Mouse (Mus musculus): ENCODE measurements around the gene Plagl1. TPM values are rescaled to one million over a fixed set of nuclear protein-coding genes. Genes with fewer than 3 reads are reported as not detected.

Gene Plagl1
- polyA plus RNA-seq, 1 experiment from 2014 or later, result 125 TPM

DNA sequence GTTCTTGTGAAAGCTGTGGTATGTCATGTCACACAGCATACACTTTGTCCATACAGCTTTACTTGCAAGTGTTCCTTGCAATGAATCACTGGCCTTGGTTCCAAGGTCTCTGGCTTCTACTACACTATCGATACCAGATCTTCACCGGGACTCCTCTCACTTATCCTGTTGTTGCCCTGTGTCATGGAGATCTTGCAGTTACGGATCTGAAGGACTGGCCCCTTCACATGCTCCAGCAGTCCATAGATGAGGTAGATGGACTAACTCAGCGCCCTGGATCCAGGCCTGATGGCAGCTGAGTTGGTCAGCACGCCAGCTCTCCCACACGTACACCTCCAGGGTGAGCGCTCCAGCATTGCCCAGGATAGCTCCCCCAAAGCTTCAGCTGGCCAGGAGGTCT is 75.0 kb downstream of the Plagl1 start:
- no peaks in the 10 kb centered on the region for H3K27me3 ChIP-seq (ENCODE audit: control insufficient read depth, insufficient read depth, low read length)
- no peak overlapping the region for H3K9ac ChIP-seq (ENCODE audit: low read depth, low read length)
- H3K4me2 ChIP-seq (replicated peaks; ENCODE audit: low read depth, low read length), result no peak overlapping the region
- H3K4me3 ChIP-seq (ENCODE audit: low read length), result no peak overlapping the region
- 94% methylated on average over 7 of the region's 7 CpGs for WGBS
- no peak for ATAC-seq (ENCODE audit: low FRiP score, low TSS enrichment)
- H3K9me3 ChIP-seq (ENCODE audit: control insufficient read depth, low read length), result no peaks in the 10 kb centered on the region
- H3K4me1 ChIP-seq (ENCODE audit: control insufficient read depth, insufficient read depth, low read length), result no peaks in the 10 kb centered on the region
- H3K27ac ChIP-seq (ENCODE audit: low read depth, low read length), result no peak overlapping the region
- H3K36me3 ChIP-seq (ENCODE audit: control insufficient read depth, insufficient read depth, low read length), result no peaks in the 10 kb centered on the region

DNA sequence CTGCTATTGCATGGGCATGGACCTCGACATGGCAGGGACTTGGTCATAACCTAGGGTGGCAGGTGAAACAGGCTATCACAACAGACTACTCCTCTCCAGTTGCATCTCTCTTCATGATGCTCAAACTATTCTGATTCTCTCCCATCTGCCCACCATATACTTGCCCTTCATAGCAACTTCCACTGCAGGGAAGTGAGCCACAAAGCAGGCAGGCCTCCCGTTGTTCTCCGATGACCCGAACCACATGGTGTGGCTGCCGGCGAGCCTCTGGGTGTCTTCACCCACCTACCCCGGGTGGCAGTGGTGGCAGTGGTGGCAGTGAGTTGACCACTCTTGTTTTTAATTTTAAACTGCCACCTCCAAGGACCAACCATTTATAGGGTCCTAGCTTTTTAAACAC is 75.4 kb downstream of the Plagl1 start:
- Histone ChIP-seq H3K9me3 (ENCODE audit: control insufficient read depth, low read length) (no peaks in the 10 kb centered on the region), H3K4me2 (replicated peaks; ENCODE audit: low read depth, low read length) (no peak overlapping the region), H3K9ac (ENCODE audit: low read depth, low read length) (no peak overlapping the region), H3K27me3 (ENCODE audit: control insufficient read depth, insufficient read depth, low read length) (no peaks in the 10 kb centered on the region), H3K27ac (ENCODE audit: low read depth, low read length) (no peak overlapping the region), H3K36me3 (ENCODE audit: control insufficient read depth, insufficient read depth, low read length) (no peaks in the 10 kb centered on the region), H3K4me3 (ENCODE audit: low read length) (no peak overlapping the region), H3K4me1 (ENCODE audit: control insufficient read depth, insufficient read depth, low read length) (no peaks in the 10 kb centered on the region)
- 98% methylated on average over 7 of the region's 7 CpGs for WGBS
- no peak for ATAC-seq (ENCODE audit: low FRiP score, low TSS enrichment)

DNA sequence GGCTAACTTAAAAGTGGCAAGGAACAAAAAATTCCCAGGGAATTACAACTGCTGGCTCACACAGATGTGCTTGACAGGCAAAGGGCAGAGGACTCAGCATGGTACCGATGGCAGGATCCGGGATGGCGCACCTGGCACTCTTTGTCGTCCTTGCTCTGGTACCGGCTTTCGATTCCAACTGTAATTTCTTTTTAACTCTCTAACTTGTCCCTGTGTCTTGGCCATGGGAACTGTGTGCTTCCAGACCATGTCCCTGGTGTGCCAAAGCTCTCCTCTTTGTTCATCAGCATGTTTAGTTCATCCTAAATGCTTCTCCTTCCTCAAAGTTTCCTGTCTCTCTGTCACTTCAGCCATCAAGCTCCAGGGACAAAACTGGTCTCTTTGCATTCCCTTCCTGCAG is 77.6 kb downstream of the Plagl1 start:
- Histone ChIP-seq H3K4me3 (ENCODE audit: low read length) (no peak overlapping the region), H3K9me3 (ENCODE audit: control insufficient read depth, low read length) (no peaks in the 10 kb centered on the region), H3K9ac (ENCODE audit: low read depth, low read length) (no peak overlapping the region), H3K27me3 (ENCODE audit: control insufficient read depth, insufficient read depth, low read length) (no peaks in the 10 kb centered on the region), H3K4me1 (ENCODE audit: control insufficient read depth, insufficient read depth, low read length) (no peaks in the 10 kb centered on the region), H3K36me3 (ENCODE audit: control insufficient read depth, insufficient read depth, low read length) (no peaks in the 10 kb centered on the region), H3K27ac (ENCODE audit: low read depth, low read length) (no peak overlapping the region), H3K4me2 (replicated peaks; ENCODE audit: low read depth, low read length) (no peak overlapping the region)
- no peak for ATAC-seq (ENCODE audit: low FRiP score, low TSS enrichment)
- WGBS, result 95% methylated on average over 6 of the region's 6 CpGs

DNA sequence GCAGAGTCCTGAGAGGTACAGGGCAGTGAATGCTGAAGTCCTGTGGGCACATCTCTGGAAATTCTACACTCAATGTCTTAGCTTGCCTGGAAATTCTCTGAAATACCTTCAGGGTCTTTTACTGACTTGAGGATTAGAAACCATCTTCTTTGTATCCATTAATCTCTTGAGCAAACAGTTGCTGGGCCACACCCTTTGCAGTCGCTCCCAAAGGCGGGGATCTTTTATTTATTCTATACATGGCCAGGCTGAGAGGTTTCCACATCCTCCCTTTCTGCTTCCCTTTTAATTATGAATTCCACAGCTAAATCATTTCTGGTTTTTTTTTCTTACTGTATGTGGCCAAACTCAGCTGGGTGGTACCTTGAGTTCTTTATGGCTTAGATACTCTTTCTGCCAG is 80.1 kb downstream of the Plagl1 start:
- Histone ChIP-seq H3K9ac (ENCODE audit: low read depth, low read length) (no peak overlapping the region), H3K27ac (ENCODE audit: low read depth, low read length) (no peak overlapping the region), H3K4me1 (ENCODE audit: control insufficient read depth, insufficient read depth, low read length) (no peaks in the 10 kb centered on the region), H3K4me3 (ENCODE audit: low read length) (no peak overlapping the region), H3K27me3 (ENCODE audit: control insufficient read depth, insufficient read depth, low read length) (no peaks in the 10 kb centered on the region), H3K4me2 (replicated peaks; ENCODE audit: low read depth, low read length) (no peak overlapping the region), H3K36me3 (ENCODE audit: control insufficient read depth, insufficient read depth, low read length) (no peaks in the 10 kb centered on the region), H3K9me3 (ENCODE audit: control insufficient read depth, low read length) (no peaks in the 10 kb centered on the region)
- WGBS, result 78% methylated on average over 2 of the region's 2 CpGs
- ATAC-seq (ENCODE audit: low FRiP score, low TSS enrichment), result no peak

DNA sequence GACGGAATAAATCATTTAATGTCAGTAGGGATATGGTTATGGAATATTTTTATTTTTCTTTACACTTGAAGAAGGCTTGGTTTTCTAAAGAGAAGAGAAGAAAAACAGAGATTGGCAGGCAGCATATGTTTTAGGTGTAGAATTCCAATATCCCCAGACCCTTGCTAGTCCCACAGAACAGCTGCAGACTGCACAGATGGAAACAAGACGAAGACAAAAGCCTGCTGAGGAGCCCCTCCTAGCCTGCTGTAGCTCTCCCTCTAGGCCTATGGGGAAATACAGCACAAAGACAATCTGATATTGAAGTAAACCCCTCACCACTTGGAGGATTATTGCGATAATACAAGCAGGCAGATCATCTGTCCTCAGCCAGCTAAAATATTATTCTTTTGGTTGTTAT is 90.1 kb downstream of the Plagl1 start:
- Histone ChIP-seq H3K4me1 (ENCODE audit: control insufficient read depth, insufficient read depth, low read length) (no peaks in the 10 kb centered on the region), H3K9ac (ENCODE audit: low read depth, low read length) (no peak overlapping the region), H3K27ac (ENCODE audit: low read depth, low read length) (no peak overlapping the region), H3K4me3 (ENCODE audit: low read length) (no peak overlapping the region), H3K36me3 (ENCODE audit: control insufficient read depth, insufficient read depth, low read length) (no peaks in the 10 kb centered on the region), H3K4me2 (replicated peaks; ENCODE audit: low read depth, low read length) (no peak overlapping the region), H3K9me3 (ENCODE audit: control insufficient read depth, low read length) (no peaks in the 10 kb centered on the region), H3K27me3 (ENCODE audit: control insufficient read depth, insufficient read depth, low read length) (no peaks in the 10 kb centered on the region)
- ATAC-seq (ENCODE audit: low FRiP score, low TSS enrichment), result no peak
- 78% methylated on average over 3 of the region's 3 CpGs for WGBS

DNA sequence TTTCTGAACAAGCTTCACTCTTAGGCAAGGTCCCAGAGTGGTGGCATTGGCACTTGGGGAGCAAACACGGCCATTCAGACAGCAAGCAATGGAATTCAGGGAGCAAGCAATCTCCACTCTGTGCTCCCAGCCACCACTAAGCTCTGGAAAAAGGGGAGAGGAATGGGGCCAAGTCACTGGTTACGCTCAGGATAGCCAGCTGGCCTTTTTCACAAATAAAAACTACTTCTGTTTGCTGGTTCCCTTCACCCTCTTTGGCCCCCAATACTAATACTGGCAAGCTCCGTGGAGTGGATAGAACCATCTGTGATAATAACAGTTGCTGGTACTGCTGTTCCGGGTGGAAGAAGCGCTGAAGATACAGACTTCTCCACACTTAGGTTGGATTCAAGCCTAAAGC is 91.0 kb downstream of the Plagl1 start:
- Histone ChIP-seq H3K9ac (ENCODE audit: low read depth, low read length) (no peak overlapping the region), H3K27me3 (ENCODE audit: control insufficient read depth, insufficient read depth, low read length) (no peaks in the 10 kb centered on the region), H3K4me2 (replicated peaks; ENCODE audit: low read depth, low read length) (no peak overlapping the region), H3K4me1 (ENCODE audit: control insufficient read depth, insufficient read depth, low read length) (no peaks in the 10 kb centered on the region), H3K36me3 (ENCODE audit: control insufficient read depth, insufficient read depth, low read length) (no peaks in the 10 kb centered on the region), H3K27ac (ENCODE audit: low read depth, low read length) (no peak overlapping the region; the same call in 1 of the 2 replicates), H3K4me3 (ENCODE audit: low read length) (no peak overlapping the region), H3K9me3 (ENCODE audit: control insufficient read depth, low read length) (no peaks in the 10 kb centered on the region)
- WGBS, result 61% methylated on average over 5 of the region's 5 CpGs
- no peak for ATAC-seq (ENCODE audit: low FRiP score, low TSS enrichment)

DNA sequence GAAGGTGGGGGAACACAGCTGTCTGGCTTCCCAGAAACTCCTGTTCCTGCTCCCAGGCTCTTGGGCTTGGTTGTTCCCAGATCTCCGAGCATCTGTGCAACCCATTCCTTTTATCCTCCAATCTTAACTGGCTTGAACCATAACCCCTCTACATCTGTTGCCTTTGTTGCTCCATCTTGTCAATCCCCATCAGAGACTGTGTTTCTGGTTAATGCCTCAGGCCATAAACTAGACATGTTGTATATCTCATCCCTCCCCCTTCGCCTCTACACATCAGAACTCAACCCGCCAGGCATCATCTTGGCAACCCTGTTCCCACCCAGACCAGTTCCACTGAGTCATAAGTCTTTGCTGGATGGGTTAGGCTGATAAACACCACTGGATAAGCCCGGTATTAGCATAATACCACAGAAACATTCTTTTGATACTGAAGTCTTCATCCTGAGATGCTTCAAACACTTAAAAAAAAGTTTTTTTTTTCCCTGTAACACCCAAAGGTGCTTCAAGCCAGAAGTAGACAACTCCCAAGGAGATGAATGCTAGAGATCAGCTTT is 92.6 kb downstream of the Plagl1 start:
- Histone ChIP-seq H3K4me1 (ENCODE audit: control insufficient read depth, insufficient read depth, low read length) (no peaks in the 10 kb centered on the region), H3K4me2 (replicated peaks; ENCODE audit: low read depth, low read length) (no peak overlapping the region), H3K27ac (ENCODE audit: low read depth, low read length) (no peak overlapping the region), H3K27me3 (ENCODE audit: control insufficient read depth, insufficient read depth, low read length) (no peaks in the 10 kb centered on the region), H3K36me3 (ENCODE audit: control insufficient read depth, insufficient read depth, low read length) (no peaks in the 10 kb centered on the region), H3K9me3 (ENCODE audit: control insufficient read depth, low read length) (no peaks in the 10 kb centered on the region), H3K9ac (ENCODE audit: low read depth, low read length) (no peak overlapping the region), H3K4me3 (ENCODE audit: low read length) (no peak overlapping the region)
- ATAC-seq (ENCODE audit: low FRiP score, low TSS enrichment), result no peak
- WGBS, result 88% methylated on average over 4 of the region's 4 CpGs

DNA sequence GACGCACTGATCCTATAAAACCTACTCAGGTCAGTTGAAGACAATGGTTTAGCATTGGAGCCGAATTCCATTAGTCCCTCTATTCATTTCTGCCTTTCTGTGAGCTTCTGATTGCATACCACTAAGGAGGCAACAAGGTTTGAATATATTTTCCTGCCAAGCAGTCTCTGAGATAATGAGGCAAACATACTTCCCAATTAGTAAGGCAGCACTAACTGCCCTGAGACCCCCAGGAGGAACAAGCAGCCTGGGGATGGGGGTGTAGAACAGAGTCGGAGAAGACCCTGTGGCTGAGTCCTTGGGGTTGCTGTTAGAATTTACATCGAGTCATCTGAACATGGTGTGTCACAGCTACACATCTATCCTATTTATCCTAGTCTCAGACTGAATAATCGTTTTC is 95.1 kb downstream of the Plagl1 start:
- Histone ChIP-seq H3K4me2 (replicated peaks; ENCODE audit: low read depth, low read length) (no peak overlapping the region), H3K27me3 (ENCODE audit: control insufficient read depth, insufficient read depth, low read length) (no peaks in the 10 kb centered on the region), H3K36me3 (ENCODE audit: control insufficient read depth, insufficient read depth, low read length) (no peaks in the 10 kb centered on the region), H3K27ac (ENCODE audit: low read depth, low read length) (no peak overlapping the region), H3K9me3 (ENCODE audit: control insufficient read depth, low read length) (no peaks in the 10 kb centered on the region), H3K4me3 (ENCODE audit: low read length) (no peak overlapping the region), H3K9ac (ENCODE audit: low read depth, low read length) (no peak overlapping the region), H3K4me1 (ENCODE audit: control insufficient read depth, insufficient read depth, low read length) (no peaks in the 10 kb centered on the region)
- no peak for ATAC-seq (ENCODE audit: low FRiP score, low TSS enrichment)
- WGBS, result 86% methylated on average over 5 of the region's 5 CpGs

DNA sequence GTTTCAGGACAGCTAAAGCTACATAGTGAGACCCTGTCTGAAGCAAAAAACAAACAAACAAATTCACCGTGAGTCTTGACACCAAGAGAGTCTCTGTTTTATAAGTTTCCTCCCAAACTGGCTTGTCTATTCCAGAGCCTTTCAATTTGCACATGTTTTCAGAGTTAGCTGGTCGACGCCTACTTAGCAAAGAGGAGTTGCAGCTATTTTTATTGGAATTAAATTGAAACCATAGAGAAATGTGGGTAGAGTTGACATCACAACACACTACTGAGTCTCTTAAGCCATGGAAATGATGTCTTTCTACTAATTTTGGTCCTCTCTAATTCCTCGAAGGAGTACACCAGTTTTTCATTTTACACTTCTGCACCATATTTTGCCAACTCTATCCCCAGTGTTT is 100.6 kb downstream of the Plagl1 start:
- Histone ChIP-seq H3K4me1 (ENCODE audit: control insufficient read depth, insufficient read depth, low read length) (no peaks in the 10 kb centered on the region), H3K27ac (ENCODE audit: low read depth, low read length) (no peak overlapping the region), H3K9ac (ENCODE audit: low read depth, low read length) (no peak overlapping the region), H3K27me3 (ENCODE audit: control insufficient read depth, insufficient read depth, low read length) (no peaks in the 10 kb centered on the region), H3K9me3 (ENCODE audit: control insufficient read depth, low read length) (no peaks in the 10 kb centered on the region), H3K4me3 (ENCODE audit: low read length) (no peak overlapping the region), H3K4me2 (replicated peaks; ENCODE audit: low read depth, low read length) (no peak overlapping the region), H3K36me3 (ENCODE audit: control insufficient read depth, insufficient read depth, low read length) (no peaks in the 10 kb centered on the region)
- 95% methylated on average over 4 of the region's 4 CpGs for WGBS
- no peak for ATAC-seq (ENCODE audit: low FRiP score, low TSS enrichment)

Measured in kidney, embryonic 14.5 days (tissue).